Mouse (Mus musculus) myocyte (in vitro differentiated cells): ENCODE measurements around the gene Nlrp3.

Experiments used
- POLR2AphosphoS2 ChIP-seq: IDR thresholded peaks from one replicate; pipeline ENCODE4 v1.6.1; 2011; ENCODE audit warnings: low read depth, control low read depth; ENCODE audit not compliant: insufficient read length
- REST ChIP-seq: IDR thresholded peaks from one replicate; pipeline ENCODE4 v1.6.1; 2011; ENCODE audit warnings: mild to moderate bottlenecking, control low read depth, moderate library complexity; ENCODE audit not compliant: insufficient read depth, insufficient read length

GRCm38 (mm10) chr11:59512733-59513132 is 28.6 kb upstream of the Nlrp3 start:
- TF ChIP-seq POLR2AphosphoS2, result no peak
- no peak for TF ChIP-seq REST
